Mouse (Mus musculus): ENCODE measurements around the gene Serpinb6a.

- TF ChIP-seq POLR2A (IDR thresholded peaks at IDR 0.05; ENCODE audit: low read depth, low read length) (no peak), CTCF (conservative IDR thresholded peaks at IDR 0.05; ENCODE audit: insufficient read depth, insufficient read length, low read depth, low read length) (no peak)
Measured at GRCm38 (mm10) chr13:33959771-33960170, 42.8 kb downstream of the Serpinb6a start.
